Mouse (Mus musculus): ENCODE data around the gene Ddx6.

DNA sequence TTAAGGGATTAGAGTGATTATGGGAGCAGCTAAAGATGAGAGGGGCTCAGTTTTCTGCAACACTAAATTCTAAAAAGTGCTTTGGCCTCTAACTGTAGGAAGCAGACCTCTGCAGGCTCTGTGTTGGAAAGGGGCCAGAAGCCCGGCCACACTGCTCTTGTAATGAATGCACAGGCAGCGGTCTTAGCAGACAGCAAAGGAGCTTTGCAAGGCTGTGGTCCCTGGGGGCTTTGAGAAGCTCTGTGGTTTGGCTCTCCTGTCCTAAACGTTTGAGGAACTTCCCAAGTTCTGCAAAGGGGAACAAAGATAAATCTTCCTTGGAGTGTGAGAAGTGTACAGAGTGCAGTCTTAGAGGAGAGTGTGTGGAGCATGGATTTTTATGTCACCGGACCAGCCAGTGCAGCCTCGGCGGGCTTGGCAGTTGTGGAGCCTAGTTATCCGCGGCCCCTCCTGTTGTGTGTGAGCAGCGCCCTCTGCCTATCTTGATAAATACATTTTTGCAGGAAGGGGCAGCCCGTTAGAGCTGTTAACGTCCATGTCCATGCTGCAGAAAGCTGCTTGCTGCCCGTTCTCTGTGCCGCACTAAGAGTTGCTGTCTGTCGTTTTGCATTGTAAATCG, 33.0 kb downstream of the Ddx6 start:
- TF ChIP-seq CTCF (IDR thresholded peaks at IDR 0.05; ENCODE audit: control insufficient read depth, insufficient read depth, low read length) (no peak), POLR2A (IDR thresholded peaks at IDR 0.05; ENCODE audit: borderline replicate concordance, control insufficient read depth, low read depth, low read length) (no peak)
